Mouse (Mus musculus): ENCODE measurements at regions not wholly inside any gene's neighbourhood (a gene's known extent, or its start where the extent isn't known, plus 50 kb on each side); places are given as distances from the start of the nearest gene placed in this dataset.

DNA sequence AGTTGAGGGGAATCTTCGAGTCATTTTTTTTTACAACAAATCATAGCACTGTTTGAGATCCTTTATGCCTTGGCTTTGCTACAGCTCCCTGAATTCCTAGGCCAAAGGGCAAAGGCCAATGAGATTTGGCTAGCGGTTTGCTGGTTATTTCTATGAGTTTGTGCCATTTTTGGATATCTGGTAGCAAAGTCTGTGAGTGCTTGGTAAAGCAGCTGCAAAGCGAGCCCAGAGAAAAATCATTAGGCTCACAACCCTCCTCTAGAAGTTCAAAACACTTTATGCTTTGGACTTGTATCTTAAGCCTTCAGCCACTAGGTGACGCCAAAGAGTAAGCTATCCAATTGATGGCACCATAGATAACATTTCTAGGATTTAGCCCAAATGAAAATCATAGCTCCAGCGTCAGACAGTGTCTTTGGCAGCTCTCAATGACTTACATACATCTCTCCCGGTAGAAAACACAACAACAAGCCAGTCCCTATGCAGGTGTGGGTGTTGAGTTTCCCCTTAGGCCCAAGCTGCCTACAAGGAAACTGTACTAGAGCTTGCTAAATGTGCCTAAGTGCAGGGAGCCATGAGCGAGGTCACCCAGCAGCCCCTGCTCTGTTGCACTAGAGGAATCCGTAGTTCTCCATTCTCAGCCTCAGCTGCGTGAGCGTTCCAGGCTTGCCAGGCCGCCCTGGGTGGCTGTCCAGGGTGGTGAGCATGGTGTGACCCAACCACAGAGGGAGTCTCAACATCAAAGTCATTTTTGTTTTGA, 109.8 kb upstream of the Chrna7 start:
- TF ChIP-seq CTCF (IDR thresholded peaks at IDR 0.05; ENCODE audit: low read depth, low read length) (peak; percentile 64), POLR2A (IDR thresholded peaks at IDR 0.05; ENCODE audit: extremely low read depth, insufficient read depth, low read length) (no peak)
